Mouse (Mus musculus) bone marrow macrophage, adult 2 months (primary cell): ENCODE data around the gene Psapl1.

Experiments
- CTCF ChIP-seq: IDR thresholded peaks from 2 replicates; pipeline ENCODE4 v1.5.1; 2012; ENCODE audit warnings: low read depth, mild to moderate bottlenecking, low read length, moderate library complexity
- POLR2A ChIP-seq: IDR thresholded peaks from 2 replicates; pipeline ENCODE4 v1.6.1; 2012; ENCODE audit warnings: mild to moderate bottlenecking, low read depth, low read length, borderline replicate concordance

GRCm38 (mm10) chr5:36166346-36167013 lies 37.3 kb upstream of the Psapl1 start:
- TF ChIP-seq POLR2A: no peak
- no peak for TF ChIP-seq CTCF
